Mouse (Mus musculus) layer of hippocampus, adult 18-20 months (tissue): Measurements from ENCODE around the gene Ssh3. TPM values are rescaled to one million over a fixed set of nuclear protein-coding genes. Genes with fewer than 3 reads are reported as not detected.

Source experiments
- DNase-seq, 2 experiments: peaks; one replicate each; pipeline ENCODE4 v3.0.0; 2022; ENCODE audit warnings: low spot score in 2 of 2
- microRNA-seq, 2 experiments: library from miRNA; unstranded; fragments of <30 nt; microRNA quantifications; one replicate each; pipeline ENCODE4 v1.2.0; 2021
- total RNA-seq, 2 experiments: library from RNA; stranded (reverse); gene quantifications; 2 replicates each; pipeline ENCODE4 v1.2.3; 2021

Ssh3 gene
- total RNA-seq, 2 experiments from 2014 or later: 49.5 to 49.6 TPM

- DNase-seq: no peak
Measured at GRCm38 (mm10) chr19:4217855-4218254, 51.1 kb downstream of the Ssh3 start.

- no peak for DNase-seq
Measured at GRCm38 (mm10) chr19:4217140-4217539, 51.8 kb downstream of the Ssh3 start.

GRCm38 (mm10) chr19:4216041-4216685 lies 52.8 kb downstream of the Ssh3 start:
- no peak for DNase-seq

- DNase-seq: no peak
Measured at GRCm38 (mm10) chr19:4215451-4215840, 53.5 kb downstream of the Ssh3 start.

- DNase-seq: no peak
Measured at GRCm38 (mm10) chr19:4214771-4215450, 54.1 kb downstream of the Ssh3 start.

GRCm38 (mm10) chr19:4214071-4214770 lies 54.8 kb downstream of the Ssh3 start, which contains the start of the genes Clcf1 and AC109138.7:
Gene Clcf1, plus strand, starts transcription at chr19:4214238.
Gene AC109138.7, plus strand, starts transcription at chr19:4214357.
- DNase-seq: no peak

- no peak for DNase-seq
Measured at GRCm38 (mm10) chr19:4213524-4213974, 55.4 kb downstream of the Ssh3 start.

DNA sequence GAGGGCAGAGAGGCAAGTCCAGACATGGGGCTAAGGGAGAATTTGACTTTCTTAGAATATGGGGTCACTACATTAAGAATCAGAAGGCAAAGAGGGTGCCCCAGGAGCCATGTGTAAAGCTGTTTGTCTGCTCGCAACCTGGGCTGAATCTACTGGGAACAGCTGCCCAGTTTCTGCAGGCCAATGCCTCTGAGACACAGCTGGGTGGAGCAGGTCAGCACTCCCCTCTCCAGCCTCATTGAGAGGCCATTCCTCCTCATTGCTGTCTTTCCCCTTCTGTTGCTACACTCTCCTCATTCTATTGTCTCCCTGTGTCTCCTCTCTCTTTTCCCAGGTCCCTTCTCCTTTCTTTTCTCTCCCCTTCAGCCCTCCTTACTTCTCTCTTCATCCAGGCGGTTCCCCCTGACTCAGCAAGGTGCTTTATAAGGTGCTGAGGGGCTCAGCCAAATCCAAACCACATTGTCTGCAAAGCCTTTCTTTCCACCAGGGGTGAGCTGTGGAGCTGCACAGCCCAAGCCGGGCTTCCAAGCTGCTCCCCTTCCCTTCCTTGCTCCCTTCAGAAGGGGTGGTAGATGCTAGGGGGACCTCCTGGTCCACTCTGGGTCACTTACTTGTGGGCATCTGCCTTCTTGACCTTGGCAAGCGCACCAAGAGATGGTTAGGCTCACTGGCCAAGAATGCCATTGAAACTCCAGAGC lies 56.9 kb downstream of the Ssh3 start:
- no peak for DNase-seq

Small RNA genes lying within 50 kb of the gene (microRNA-seq; reads per million reads assigned to microRNA genes)
- gene Gm26115 (0 reads per million in 2 experiments), gene Mir6985 (5.3 to 5.7 reads per million in 2 experiments)

Other genes starting within 250 kb of the Ssh3 start
- 100 to 1,000 TPM; 455 to 471 TPM for gene Gstp1, start 231.2 kb downstream of the Ssh3 start, total RNA-seq
- 10 to 100 TPM; 44.0 to 76.5 TPM for gene Gstp2, start 223.2 kb downstream of the Ssh3 start, total RNA-seq
- not detected for gene Gstp3, start 209.6 kb downstream of the Ssh3 start, total RNA-seq
- gene Cabp2, start 187.6 kb downstream of the Ssh3 start, total RNA-seq: not detected
- gene Cdk2ap2, start 172.0 kb downstream of the Ssh3 start, total RNA-seq: 10 to 100 TPM; 36.2 to 38.7 TPM
- 100 to 1,000 TPM; 174 to 181 TPM for gene Pitpnm1, start 169.2 kb downstream of the Ssh3 start, total RNA-seq
- gene Aip, start 143.3 kb downstream of the Ssh3 start, total RNA-seq: 100 to 1,000 TPM; 121 to 140 TPM
- gene Gpr152, start 129.4 kb downstream of the Ssh3 start, total RNA-seq: not detected
- gene Cabp4, start 125.1 kb downstream of the Ssh3 start, total RNA-seq: under 1 TPM; 0.22 to 0.30 TPM
- gene Coro1b, start 120.6 kb downstream of the Ssh3 start, total RNA-seq: 10 to 100 TPM; 77.0 to 97.3 TPM
- gene Ptprcap, start 115.6 kb downstream of the Ssh3 start, total RNA-seq: 1 to 10 TPM; 1.6 to 2.5 TPM
- gene Rps6kb2, start 105.8 kb downstream of the Ssh3 start, total RNA-seq: 10 to 100 TPM; 32.7 to 38.3 TPM
- gene Carns1, start 93.7 kb downstream of the Ssh3 start, total RNA-seq: 1 to 10 TPM; 6.3 to 7.1 TPM
- gene Tbc1d10c, start 77.9 kb downstream of the Ssh3 start, total RNA-seq: 1 to 10 TPM in 1 of 2 experiments, under 1 TPM in 1; 0.52 to 1.0 TPM
- 100 to 1,000 TPM; 268 TPM for gene Ppp1ca, start 77.1 kb downstream of the Ssh3 start, total RNA-seq
- 1 to 10 TPM; 7.9 to 9.6 TPM for gene Rad9a, start 67.5 kb downstream of the Ssh3 start, total RNA-seq
- under 1 TPM; 0.38 to 0.57 TPM for gene Clcf1, start 54.9 kb downstream of the Ssh3 start, total RNA-seq
- not detected for gene AC109138.7, start 54.8 kb downstream of the Ssh3 start, total RNA-seq
- gene Pold4, start 37.3 kb downstream of the Ssh3 start, total RNA-seq: 10 to 100 TPM; 14.4 to 16.5 TPM
- gene Ankrd13d, start 14.0 kb upstream of the Ssh3 start, total RNA-seq: 10 to 100 TPM; 58.5 to 59.2 TPM
- 100 to 1,000 TPM; 184 to 192 TPM for gene Grk2, start 37.0 kb upstream of the Ssh3 start, total RNA-seq
- gene Kdm2a, start 129.1 kb upstream of the Ssh3 start, total RNA-seq: 10 to 100 TPM; 74.2 to 88.4 TPM
- 1 to 10 TPM; 1.0 to 1.2 TPM for gene Rhod, start 170.3 kb upstream of the Ssh3 start, total RNA-seq
- gene Syt12, start 208.3 kb upstream of the Ssh3 start, total RNA-seq: 10 to 100 TPM; 28.5 to 30.3 TPM
- gene 2010003K11Rik, start 229.4 kb upstream of the Ssh3 start, total RNA-seq: not detected
- 10 to 100 TPM; 66.2 to 67.1 TPM for gene Pcx, start 241.3 kb upstream of the Ssh3 start, total RNA-seq